Mouse (Mus musculus) C3H10T1/2 (cell line): ENCODE data around the gene Kcnj5. TPM values are rescaled to one million over a fixed set of nuclear protein-coding genes. Genes with fewer than 3 reads are reported as not detected.

Experiments
- polyA plus RNA-seq, 2 experiments: library from polyadenylated mRNA; unstranded; fragments of >200 nt; fragmentation: generic; extraction: Trizol; gene quantifications; one replicate each; pipeline ENCODE4 v1.2.1; 2012; ENCODE audit warnings: missing spikeins in 2 of 2

The Kcnj5 gene
- not detected for polyA plus RNA-seq

GRCm38 (mm10) chr9:32344051-32344450 is at the start of gene Kcnj5:
Kcnj5 (minus strand) TSS chr9:32344350.

GRCm38 (mm10) chr9:32372202-32372601 is 28.1 kb upstream of the Kcnj5 start, which contains the start of gene Kcnj1:
Kcnj1 (plus strand) TSS chr9:32372493.

Other genes with a start within 250 kb of the Kcnj5 start
- 1 to 10 TPM in 1 of 2 experiments, under 1 TPM in 1; 0.32 to 3.1 TPM for gene Arhgap32, start 228.2 kb downstream of the Kcnj5 start, polyA plus RNA-seq
- gene Kcnj1, start 28.1 kb upstream of the Kcnj5 start, polyA plus RNA-seq = not detected
- under 1 TPM; 0.06 to 0.40 TPM for gene Fli1, start 198.5 kb upstream of the Kcnj5 start, polyA plus RNA-seq